Comparison of ENCODE assay signal across 8 mouse cellular contexts in the genomic region with DNA sequence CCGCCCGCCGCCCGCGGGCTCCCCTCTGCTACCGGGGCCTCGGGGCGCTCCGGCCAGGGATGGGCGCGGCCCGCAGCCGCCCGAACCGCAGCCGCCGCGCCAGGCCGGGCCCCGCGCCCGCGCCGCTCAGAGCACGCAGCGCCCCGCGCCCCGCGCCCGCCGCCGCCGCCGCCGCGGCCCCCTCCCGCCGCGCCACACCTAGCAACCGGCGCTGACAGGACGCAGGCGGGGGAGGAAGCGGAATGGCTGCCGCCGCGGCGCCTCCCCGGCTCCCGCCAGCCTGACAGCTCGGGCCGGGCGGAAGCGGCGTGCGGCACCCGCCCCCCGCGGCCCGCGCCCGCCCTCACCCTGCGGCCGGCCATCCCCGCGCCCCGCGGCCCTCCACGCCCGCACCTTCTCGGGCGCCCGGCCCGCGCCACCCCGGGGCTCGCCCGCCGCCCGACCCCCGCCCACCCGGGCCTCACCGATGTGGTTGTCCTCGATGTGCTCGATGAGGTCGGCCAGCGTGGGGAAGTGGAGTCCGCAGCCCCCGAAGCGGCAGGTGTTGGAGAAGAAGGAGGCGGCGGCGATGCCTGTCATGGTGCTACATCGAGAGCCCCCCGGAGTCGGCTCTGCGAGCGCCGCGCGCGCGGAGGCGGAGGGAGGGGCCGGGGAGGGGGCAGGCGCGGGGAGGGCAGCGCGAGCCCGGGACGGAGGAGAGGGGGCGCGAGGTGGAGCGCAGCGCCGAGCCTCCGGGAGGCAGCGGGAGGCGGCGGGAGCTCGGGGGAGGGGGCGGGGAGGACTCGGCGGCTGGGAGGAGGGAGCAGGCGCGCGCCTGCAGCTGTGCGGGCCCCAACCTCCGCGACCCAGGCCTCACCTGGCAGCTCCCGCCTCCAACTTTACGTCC. TPM values are rescaled to one million over a fixed set of nuclear protein-coding genes. Genes with fewer than 3 reads are reported as not detected.
A peak's percentile ranks its signal among the peaks of the same experiment; 100 is the strongest.
DNase-seq lines count a peak whose midpoint lies in the region; ATAC-seq lines count a peak whose summit lies in the region.

A gene (minus strand): TSS at position 643 of the 886 bp plus-strand sequence.

- no peaks in the 10 kb centered on the region for H3K9me3 ChIP-seq in embryonic facial prominence, embryonic 12.5 days
- H3K9me3 ChIP-seq in heart, embryonic 10.5 days = no peaks in the 10 kb centered on the region
- H3K9me3 ChIP-seq in midbrain, embryonic 15.5 days = no peaks in the 10 kb centered on the region

- peak within 1 kb of the TSS; percentile 71 for H3K4me2 ChIP-seq in embryonic facial prominence, embryonic 12.5 days (replicated peaks)
- peak within 1 kb of the TSS; percentile 68 for H3K4me2 ChIP-seq in midbrain, embryonic 15.5 days

- WGBS in embryonic facial prominence, embryonic 12.5 days = under 1% methylated on average over 65 of the region's 133 CpGs
- WGBS in heart, embryonic 10.5 days = 8% methylated on average over 123 of the region's 133 CpGs
- WGBS in midbrain, embryonic 15.5 days = under 1% methylated on average over 70 of the region's 133 CpGs

- no peak within 1 kb of the TSS; the same call in 1 of the 2 replicates for H3K27ac ChIP-seq in embryonic facial prominence, embryonic 12.5 days
- peak within 1 kb of the TSS; percentile 91 for H3K27ac ChIP-seq in heart, embryonic 10.5 days
- H3K27ac ChIP-seq in midbrain, embryonic 15.5 days = peak within 1 kb of the TSS; percentile 91

- no peaks in the 10 kb centered on the region for H3K4me1 ChIP-seq in embryonic facial prominence, embryonic 12.5 days
- peaks cover 25% of the 10 kb centered on the region for H3K4me1 ChIP-seq in heart, embryonic 10.5 days
- H3K4me1 ChIP-seq in midbrain, embryonic 15.5 days = peaks cover 16% of the 10 kb centered on the region

- peaks cover 17% of the 10 kb centered on the region for H3K27me3 ChIP-seq in embryonic facial prominence, embryonic 12.5 days
- H3K27me3 ChIP-seq in heart, embryonic 10.5 days (ENCODE audit: insufficient read depth, poor library complexity, severe bottlenecking) = peaks cover 52% of the 10 kb centered on the region
- H3K27me3 ChIP-seq in midbrain, embryonic 15.5 days (replicated peaks) = no peaks in the 10 kb centered on the region
- no peaks in the 10 kb centered on the region; the same call in none of the 2 replicates for H3K27me3 ChIP-seq in splenic B cell, adult 2 months (ENCODE audit: control insufficient read depth, insufficient read depth, low read length, poor library complexity, severe bottlenecking)

- H3K9ac ChIP-seq in embryonic facial prominence, embryonic 12.5 days = peak within 1 kb of the TSS; percentile 70
- peak within 1 kb of the TSS; percentile 81 for H3K9ac ChIP-seq in midbrain, embryonic 15.5 days

- no peaks in the 10 kb centered on the region for H3K36me3 ChIP-seq in embryonic facial prominence, embryonic 12.5 days
- no peaks in the 10 kb centered on the region for H3K36me3 ChIP-seq in heart, embryonic 10.5 days
- H3K36me3 ChIP-seq in midbrain, embryonic 15.5 days (replicated peaks) = no peaks in the 10 kb centered on the region
- H3K36me3 ChIP-seq in splenic B cell, adult 2 months (ENCODE audit: control insufficient read depth, insufficient read depth, low read length, poor library complexity, severe bottlenecking) = no peaks in the 10 kb centered on the region

- H3K4me3 ChIP-seq in embryonic facial prominence, embryonic 12.5 days = peak within 1 kb of the TSS; percentile 70
- H3K4me3 ChIP-seq in heart, embryonic 10.5 days = peak within 1 kb of the TSS; percentile 92
- H3K4me3 ChIP-seq in midbrain, embryonic 15.5 days = peak within 1 kb of the TSS; percentile 72

- peak; percentile 77 for ATAC-seq in embryonic facial prominence, embryonic 12.5 days (ENCODE audit: insufficient number of reproducible peaks, insufficient read depth, low FRiP score, low TSS enrichment)
- ATAC-seq in midbrain, embryonic 15.5 days (replicated peaks) = peak; percentile 88

- peak; percentile 32 for DNase-seq in ovary, adult 18-20 months (ENCODE audit: low spot score)
- DNase-seq in ovary, postnatal 14 days (ENCODE audit: low spot score) = no peak
- DNase-seq in heart, embryonic 10.5 days (ENCODE audit: low spot score) = no peak
- DNase-seq in kidney, adult 9 months = peak; percentile 11
- peak; percentile 35 for DNase-seq in liver
- DNase-seq in splenic B cell, adult 2 months (ENCODE audit: low read depth, low spot score) = peak; percentile 45

RNA-seq across cellular contexts. Expression of the gene that starts here (rescaled TPM):
- 8.8 and 10.0 TPM in 2 replicates for polyA plus RNA-seq in embryonic facial prominence, embryonic 12.5 days (2016; fragmentation: Nextera tagmentation; extraction: Ambion mirVana)
- polyA plus RNA-seq in heart, embryonic 10.5 days (2016; fragmentation: Nextera tagmentation; extraction: Ambion mirVana) = 6.4 and 9.4 TPM in 2 replicates
- polyA plus RNA-seq in midbrain, embryonic 15.5 days (2015; fragmentation: Nextera tagmentation; extraction: Ambion mirVana) = 46.7 and 51.4 TPM in 2 replicates

Comparison
In these comparisons a context has a peak if more than half of its experiments do, and no peak if none do; other contexts are left out.
1. DNase-seq: peak in ovary, adult 18-20 months (single experiment), kidney, adult 9 months (single experiment), liver (single experiment) and splenic B cell, adult 2 months (single experiment); none in ovary, postnatal 14 days (single experiment) and heart, embryonic 10.5 days (single experiment).
2. Peak in every context shown above with its lines, with median percentiles within 50 percentile points of each other: H3K4me3 ChIP-seq.